Mouse (Mus musculus) adrenal gland, adult 2 months (tissue): ENCODE measurements around the gene Tdrd5. TPM values are rescaled to one million over a fixed set of nuclear protein-coding genes. Genes with fewer than 3 reads are reported as not detected.
"Not testable (repeated sequence)": the region's sequence is repeated elsewhere in the genome, so short reads cannot be mapped to it uniquely, and the experiment has no call there.

ENCODE experiments used
- DNase-seq: peaks from one replicate; pipeline ENCODE4 v3.0.0; 2021
- polyA plus RNA-seq: library from polyadenylated mRNA; depleted of rRNA; stranded (reverse); fragments of >200 nt; gene quantifications from 2 replicates; pipeline ENCODE4 v1.2.3, GENCODE M21; 2012
- total RNA-seq, 2 experiments: library from RNA; stranded (reverse); gene quantifications; 2 replicates each; pipeline ENCODE4 v1.2.3; 2021

The Tdrd5 gene
- total and polyA plus RNA-seq, 3 experiments, result 0.72 TPM; not detected in 2

- DNase-seq, result no peak
These were observed 48.6 kb downstream of the Tdrd5 start for GRCm38 (mm10) chr1:156254866-156255265.

- DNase-seq, result not testable (repeated sequence)
These were observed 52.4 kb downstream of the Tdrd5 start for GRCm38 (mm10) chr1:156251096-156251495.

DNA sequence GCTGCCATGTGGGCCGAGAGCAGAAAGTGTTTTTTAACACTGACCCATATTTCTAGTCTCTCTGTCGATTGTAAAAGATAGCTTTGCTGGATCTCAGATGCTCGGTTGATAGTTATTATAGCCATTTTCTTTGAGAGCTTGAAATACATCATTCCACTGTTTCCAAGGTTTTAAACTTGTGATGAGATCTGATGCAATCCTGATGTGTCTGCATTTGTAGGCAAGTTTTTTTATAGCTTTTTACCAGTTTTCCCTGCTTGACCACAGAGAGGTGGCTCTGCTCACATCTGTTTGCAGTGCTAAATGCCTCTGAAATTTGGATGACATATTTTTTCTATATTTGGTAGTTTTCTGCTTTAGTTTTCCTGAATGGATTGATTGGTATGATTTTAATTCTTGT is 55.6 kb downstream of the Tdrd5 start:
- no peak for DNase-seq

- DNase-seq, result peak; percentile 49
These were observed 61.6 kb downstream of the Tdrd5 start for GRCm38 (mm10) chr1:156241713-156242348.

GRCm38 (mm10) chr1:156241035-156241434 is 62.4 kb downstream of the Tdrd5 start:
- no peak for DNase-seq

DNA sequence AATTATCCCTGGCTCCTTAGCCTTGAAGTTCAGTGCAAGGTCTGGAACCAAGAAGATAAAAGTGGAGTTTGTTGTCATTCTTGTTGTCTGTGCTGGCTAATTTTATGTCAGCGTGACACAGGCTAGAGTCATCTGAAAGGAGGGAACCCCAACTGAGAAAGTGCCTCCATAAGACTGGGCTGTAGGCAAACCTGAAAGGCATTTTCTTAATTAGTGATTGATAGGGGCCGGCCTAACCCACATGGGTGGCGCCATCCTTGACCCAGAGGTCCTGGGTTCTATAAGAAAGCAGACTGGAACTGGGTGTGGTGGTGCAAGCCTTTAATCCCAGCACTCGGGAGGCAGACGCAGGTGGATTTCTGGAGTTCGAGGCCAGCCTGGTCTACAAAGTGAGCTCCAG is 72.3 kb downstream of the Tdrd5 start:
- no peak for DNase-seq

DNA sequence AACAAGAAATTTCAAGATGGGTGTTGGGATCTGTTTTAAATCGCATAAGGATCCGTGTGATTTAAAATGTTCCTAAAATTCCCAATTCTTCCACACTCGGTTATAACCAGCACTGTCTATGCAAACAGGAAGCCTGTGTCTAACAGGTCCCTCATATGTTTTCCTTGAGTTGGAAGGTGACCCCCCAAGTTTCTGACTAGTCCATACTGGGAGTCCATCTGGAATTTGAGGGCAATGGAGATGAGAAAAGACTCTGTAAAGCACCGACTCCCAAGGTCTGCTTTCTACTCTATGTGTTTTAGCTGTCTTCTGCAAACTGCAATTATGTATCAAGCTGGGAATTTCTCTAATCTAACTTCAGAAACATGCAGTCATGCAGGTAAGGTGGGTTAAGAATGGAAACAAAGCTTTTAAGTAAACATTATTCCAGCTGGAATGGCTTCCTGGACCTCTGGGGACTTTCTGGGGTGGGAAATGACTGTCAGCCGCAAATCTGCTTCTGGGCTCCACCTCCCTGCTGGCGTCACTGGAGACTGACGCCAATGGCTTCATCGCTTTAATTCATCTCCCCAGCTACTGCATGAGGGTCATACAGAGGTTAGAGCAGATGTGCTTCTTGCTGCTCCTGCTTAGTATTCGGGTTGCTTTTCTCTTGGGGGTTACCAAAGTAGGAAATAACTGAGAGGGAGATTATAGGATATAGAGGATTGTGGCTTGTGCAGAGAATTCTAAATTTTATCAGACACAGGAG is 73.0 kb downstream of the Tdrd5 start:
- peak; percentile 21 for DNase-seq

- peak; percentile 60 for DNase-seq
These were observed 74.0 kb downstream of the Tdrd5 start for GRCm38 (mm10) chr1:156229448-156229847.

GRCm38 (mm10) chr1:156228728-156229127 is 74.7 kb downstream of the Tdrd5 start:
- DNase-seq, result no peak

DNA sequence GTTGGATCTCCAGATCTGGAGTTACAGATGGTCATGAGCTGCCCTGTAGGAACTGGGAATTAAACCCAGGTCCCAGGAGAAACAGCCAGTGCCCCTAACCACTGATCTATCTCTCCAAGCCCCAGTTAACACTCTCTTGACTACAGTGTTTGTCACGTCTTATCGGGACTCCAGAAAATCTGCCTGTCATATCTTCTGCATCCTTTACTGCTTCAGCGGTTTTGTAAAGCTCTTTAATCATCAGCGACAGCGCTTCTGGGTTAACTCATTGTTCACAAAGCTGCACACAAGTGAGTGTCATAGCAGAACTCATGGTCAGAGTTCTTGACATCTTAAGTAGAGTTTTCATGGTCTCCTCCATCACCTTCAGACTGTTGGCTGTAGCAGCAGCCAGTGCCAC is 76.6 kb downstream of the Tdrd5 start:
- no peak for DNase-seq

- no peak for DNase-seq
These were observed 81.1 kb downstream of the Tdrd5 start for GRCm38 (mm10) chr1:156222205-156223000.

DNA sequence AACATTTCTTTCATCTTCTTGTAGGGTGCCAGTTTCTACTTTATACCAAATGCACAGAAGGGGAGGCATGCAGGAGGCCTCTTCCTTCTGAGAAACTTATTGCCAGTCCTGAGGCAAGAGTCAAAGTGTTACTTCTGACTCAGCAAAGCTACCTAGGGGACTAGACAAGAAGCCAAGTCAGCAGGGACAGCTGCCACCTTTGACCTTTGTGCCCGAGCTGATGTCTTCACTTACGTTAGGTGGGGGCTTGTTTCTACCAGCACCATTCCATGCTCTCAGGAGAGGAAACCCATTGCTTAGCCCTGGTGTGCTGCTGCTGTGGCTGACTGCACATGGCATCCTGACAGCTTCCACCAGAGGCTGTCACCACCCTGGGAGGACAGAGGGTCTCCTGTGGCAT is 82.1 kb downstream of the Tdrd5 start:
- no peak for DNase-seq

GRCm38 (mm10) chr1:156218573-156218972 is 84.9 kb downstream of the Tdrd5 start:
- DNase-seq, result peak; percentile 33

DNA sequence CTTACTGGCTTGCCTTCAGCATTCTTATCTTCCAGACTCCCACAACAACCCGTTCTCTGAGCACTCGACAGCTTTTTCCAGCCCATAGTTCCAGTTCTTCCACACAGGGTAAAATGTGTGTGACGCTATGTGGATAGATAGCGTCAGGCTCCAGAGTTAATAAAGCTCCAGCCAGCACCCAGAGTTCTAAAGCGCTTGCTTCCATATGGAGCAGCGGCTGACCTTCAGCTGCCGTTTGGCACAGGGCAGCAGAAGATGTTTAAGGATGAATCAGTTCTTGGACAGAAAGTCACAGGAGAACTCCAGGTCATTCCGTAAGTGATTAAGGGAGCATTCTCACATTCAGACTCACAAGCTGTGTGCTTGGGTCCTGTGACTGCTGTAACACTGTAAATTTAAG is 85.5 kb downstream of the Tdrd5 start:
- peak; percentile 48 for DNase-seq

- DNase-seq, result peak; percentile 76
These were observed 86.1 kb downstream of the Tdrd5 start for GRCm38 (mm10) chr1:156217393-156217792.

GRCm38 (mm10) chr1:156216249-156216648 is 87.2 kb downstream of the Tdrd5 start:
- no peak for DNase-seq

DNA sequence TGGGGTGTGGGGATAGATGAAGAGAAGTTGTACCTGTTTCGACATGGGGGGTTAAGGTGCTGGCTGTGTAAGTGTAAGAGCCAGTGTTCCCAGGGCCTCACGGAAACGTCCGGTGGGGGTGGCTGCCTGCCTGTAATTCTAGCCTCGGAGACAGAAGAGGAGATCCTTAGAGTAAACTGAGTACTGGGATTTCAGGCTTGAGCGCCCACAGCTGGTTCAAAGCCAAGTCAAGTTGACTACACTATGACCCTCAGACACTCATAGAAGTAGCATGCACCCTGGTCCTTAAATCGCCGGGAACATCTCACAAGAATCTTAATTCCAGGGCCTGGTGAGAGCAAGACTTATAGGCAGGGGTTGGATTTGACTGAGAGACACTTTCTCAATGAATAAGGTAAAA is 88.8 kb downstream of the Tdrd5 start:
- no peak for DNase-seq

- no peak for DNase-seq
These were observed 90.5 kb downstream of the Tdrd5 start for GRCm38 (mm10) chr1:156212923-156213322.

- DNase-seq, result no peak
These were observed 91.6 kb downstream of the Tdrd5 start for GRCm38 (mm10) chr1:156211809-156212317.
